ENCODE assay signal across 8 mouse cellular contexts in genomic region chr3:116661870-116662414, GRCm38 (mm10). TPM values are rescaled to one million over a fixed set of nuclear protein-coding genes. Genes with fewer than 3 reads are reported as not detected.
DNase-seq lines count a peak whose midpoint lies in the region; ATAC-seq lines count a peak whose summit lies in the region.

No protein-coding gene starts in this region.

- H3K27ac ChIP-seq in embryonic facial prominence, embryonic 15.5 days (replicated peaks), result peak overlapping the region; percentile 95
- peak overlapping the region; percentile 95 for H3K27ac ChIP-seq in hindbrain, embryonic 15.5 days (replicated peaks)
- peak overlapping the region; percentile 85 for H3K27ac ChIP-seq in liver, embryonic 16.5 days (ENCODE audit: low read length)
- peak overlapping the region; percentile 91 for H3K27ac ChIP-seq in stomach, embryonic 16.5 days (ENCODE audit: low read length)

- peak overlapping the region; percentile 94 for H3K4me3 ChIP-seq in embryonic facial prominence, embryonic 15.5 days (replicated peaks)
- H3K4me3 ChIP-seq in hindbrain, embryonic 15.5 days, result peak overlapping the region; percentile 92
- peak overlapping the region; percentile 86 for H3K4me3 ChIP-seq in liver, embryonic 16.5 days (ENCODE audit: low read depth, low read length)
- H3K4me3 ChIP-seq in stomach, embryonic 16.5 days (replicated peaks; ENCODE audit: low read length), result peak overlapping the region; percentile 82

- no peaks in the 10 kb centered on the region for H3K27me3 ChIP-seq in embryonic facial prominence, embryonic 15.5 days
- H3K27me3 ChIP-seq in hindbrain, embryonic 15.5 days, result no peaks in the 10 kb centered on the region
- H3K27me3 ChIP-seq in liver, embryonic 16.5 days (ENCODE audit: control insufficient read depth, insufficient read depth, low read depth, low read length), result no peaks in the 10 kb centered on the region
- no peaks in the 10 kb centered on the region for H3K27me3 ChIP-seq in stomach, embryonic 16.5 days (ENCODE audit: control insufficient read depth, insufficient read depth, low read length)

- DNase-seq in kidney, adult 9 months, result peak; percentile 39
- DNase-seq in kidney, postnatal 4 days, result no peak
- DNase-seq in MN1 (ENCODE audit: low spot score), result peak; percentile 47
- no peak for DNase-seq in adipocyte (ENCODE audit: low spot score)

- WGBS in embryonic facial prominence, embryonic 15.5 days, result under 1% methylated on average over 53 of the region's 68 CpGs
- WGBS in hindbrain, embryonic 15.5 days, result under 1% methylated on average over 64 of the region's 68 CpGs
- under 1% methylated on average over 64 of the region's 68 CpGs for WGBS in liver, embryonic 16.5 days (ENCODE audit: insufficient replicate concordance)
- WGBS in stomach, embryonic 16.5 days, result under 1% methylated on average over 64 of the region's 68 CpGs

- H3K9me3 ChIP-seq in embryonic facial prominence, embryonic 15.5 days (replicated peaks), result no peaks in the 10 kb centered on the region
- no peaks in the 10 kb centered on the region for H3K9me3 ChIP-seq in hindbrain, embryonic 15.5 days
- no peaks in the 10 kb centered on the region for H3K9me3 ChIP-seq in liver, embryonic 16.5 days (replicated peaks; ENCODE audit: control insufficient read depth, low read length)
- no peaks in the 10 kb centered on the region for H3K9me3 ChIP-seq in stomach, embryonic 16.5 days (replicated peaks; ENCODE audit: control insufficient read depth, low read length)

- H3K4me2 ChIP-seq in embryonic facial prominence, embryonic 15.5 days (replicated peaks), result peak overlapping the region; percentile 58
- peak overlapping the region; percentile 60 for H3K4me2 ChIP-seq in hindbrain, embryonic 15.5 days
- peak overlapping the region; percentile 74 for H3K4me2 ChIP-seq in liver, embryonic 16.5 days (ENCODE audit: low read depth, low read length)
- peak overlapping the region; percentile 81 for H3K4me2 ChIP-seq in stomach, embryonic 16.5 days (ENCODE audit: low read depth, low read length)

- ATAC-seq in embryonic facial prominence, embryonic 15.5 days (ENCODE audit: insufficient number of reproducible peaks, low FRiP score, low TSS enrichment, low read depth), result peak; percentile 84
- ATAC-seq in hindbrain, embryonic 15.5 days (ENCODE audit: low FRiP score, low read depth), result peak; percentile 94
- ATAC-seq in liver, embryonic 16.5 days (ENCODE audit: low read depth), result peak; percentile 73
- ATAC-seq in stomach, embryonic 16.5 days (ENCODE audit: insufficient read depth, low FRiP score), result peak; percentile 83

- H3K4me1 ChIP-seq in embryonic facial prominence, embryonic 15.5 days, result peaks cover 35% of the 10 kb centered on the region
- H3K4me1 ChIP-seq in hindbrain, embryonic 15.5 days (replicated peaks), result peaks cover 39% of the 10 kb centered on the region
- peaks cover 27% of the 10 kb centered on the region for H3K4me1 ChIP-seq in liver, embryonic 16.5 days (ENCODE audit: control insufficient read depth, low read depth, low read length)
- peaks cover 19% of the 10 kb centered on the region for H3K4me1 ChIP-seq in stomach, embryonic 16.5 days (ENCODE audit: control insufficient read depth, insufficient read depth, low read length)

- no peaks in the 10 kb centered on the region for H3K36me3 ChIP-seq in embryonic facial prominence, embryonic 15.5 days
- H3K36me3 ChIP-seq in hindbrain, embryonic 15.5 days, result no peaks in the 10 kb centered on the region
- no peaks in the 10 kb centered on the region for H3K36me3 ChIP-seq in liver, embryonic 16.5 days (ENCODE audit: control insufficient read depth, insufficient read depth)
- no peaks in the 10 kb centered on the region for H3K36me3 ChIP-seq in stomach, embryonic 16.5 days (ENCODE audit: control insufficient read depth, insufficient read depth, low read length)

- H3K9ac ChIP-seq in embryonic facial prominence, embryonic 15.5 days, result peak overlapping the region; percentile 97
- H3K9ac ChIP-seq in hindbrain, embryonic 15.5 days, result peak overlapping the region; percentile 95
- H3K9ac ChIP-seq in liver, embryonic 16.5 days (ENCODE audit: low read depth, low read length), result peak overlapping the region; percentile 93
- H3K9ac ChIP-seq in stomach, embryonic 16.5 days (ENCODE audit: low read length), result peak overlapping the region; percentile 92

RNA-seq across cellular contexts. Expression of gene Mfsd14a, which starts 0.5 kb away (rescaled TPM):
- polyA plus RNA-seq in embryonic facial prominence, embryonic 15.5 days (2015; fragmentation: Nextera tagmentation; extraction: Ambion mirVana), result 78.3 and 79.9 TPM in 2 replicates
- 60.6 and 65.4 TPM in 2 replicates for polyA plus RNA-seq in hindbrain, embryonic 15.5 days (2015; fragmentation: Nextera tagmentation; extraction: Ambion mirVana)
- polyA plus RNA-seq in liver, embryonic 16.5 days (2015; fragmentation: Nextera tagmentation; extraction: Ambion mirVana), result 32.0 and 32.8 TPM in 2 replicates
- 84.1 and 89.5 TPM in 2 replicates for polyA plus RNA-seq in stomach, embryonic 16.5 days (2015; fragmentation: Nextera tagmentation; extraction: Ambion mirVana)

RNA-seq across cellular contexts. Expression of gene Gm43191, which starts 19.1 kb away (rescaled TPM):
- not detected in 2 replicates for polyA plus RNA-seq in embryonic facial prominence, embryonic 15.5 days (2015; fragmentation: Nextera tagmentation; extraction: Ambion mirVana)
- not detected in 2 replicates for polyA plus RNA-seq in hindbrain, embryonic 15.5 days (2015; fragmentation: Nextera tagmentation; extraction: Ambion mirVana)
- not detected in 2 replicates for polyA plus RNA-seq in liver, embryonic 16.5 days (2015; fragmentation: Nextera tagmentation; extraction: Ambion mirVana)
- not detected in 2 replicates for polyA plus RNA-seq in stomach, embryonic 16.5 days (2015; fragmentation: Nextera tagmentation; extraction: Ambion mirVana)

RNA-seq across cellular contexts. Expression of gene Trmt13, which starts 47.6 kb away (rescaled TPM):
- polyA plus RNA-seq in embryonic facial prominence, embryonic 15.5 days (2015; fragmentation: Nextera tagmentation; extraction: Ambion mirVana), result 29.5 and 31.1 TPM in 2 replicates
- polyA plus RNA-seq in hindbrain, embryonic 15.5 days (2015; fragmentation: Nextera tagmentation; extraction: Ambion mirVana), result 24.3 and 25.1 TPM in 2 replicates
- 7.0 and 7.3 TPM in 2 replicates for polyA plus RNA-seq in liver, embryonic 16.5 days (2015; fragmentation: Nextera tagmentation; extraction: Ambion mirVana)
- polyA plus RNA-seq in stomach, embryonic 16.5 days (2015; fragmentation: Nextera tagmentation; extraction: Ambion mirVana), result 25.7 and 25.9 TPM in 2 replicates

RNA-seq across cellular contexts. Expression of gene Slc35a3, which starts 50.7 kb away (rescaled TPM):
- 11.0 and 12.1 TPM in 2 replicates for polyA plus RNA-seq in embryonic facial prominence, embryonic 15.5 days (2015; fragmentation: Nextera tagmentation; extraction: Ambion mirVana)
- 8.0 and 8.7 TPM in 2 replicates for polyA plus RNA-seq in hindbrain, embryonic 15.5 days (2015; fragmentation: Nextera tagmentation; extraction: Ambion mirVana)
- polyA plus RNA-seq in liver, embryonic 16.5 days (2015; fragmentation: Nextera tagmentation; extraction: Ambion mirVana), result 7.0 and 7.2 TPM in 2 replicates
- polyA plus RNA-seq in stomach, embryonic 16.5 days (2015; fragmentation: Nextera tagmentation; extraction: Ambion mirVana), result 34.1 and 40.3 TPM in 2 replicates

Comparison
In these comparisons a context has a peak if more than half of its experiments do, and no peak if none do; other contexts are left out.
1. DNase-seq: peak in kidney, adult 9 months (single experiment) and MN1 (single experiment); none in kidney, postnatal 4 days (0 of 2) and adipocyte (single experiment).
2. Peak in every context shown above with its lines, with median percentiles within 50 percentile points of each other: ATAC-seq, H3K27ac ChIP-seq, H3K4me2 ChIP-seq, H3K4me3 ChIP-seq and H3K9ac ChIP-seq.